Mouse (Mus musculus): ENCODE measurements at regions not wholly inside any gene's neighbourhood (a gene's known extent, or its start where the extent isn't known, plus 50 kb on each side); places are given as distances from the start of the nearest gene placed in this dataset.

DNA sequence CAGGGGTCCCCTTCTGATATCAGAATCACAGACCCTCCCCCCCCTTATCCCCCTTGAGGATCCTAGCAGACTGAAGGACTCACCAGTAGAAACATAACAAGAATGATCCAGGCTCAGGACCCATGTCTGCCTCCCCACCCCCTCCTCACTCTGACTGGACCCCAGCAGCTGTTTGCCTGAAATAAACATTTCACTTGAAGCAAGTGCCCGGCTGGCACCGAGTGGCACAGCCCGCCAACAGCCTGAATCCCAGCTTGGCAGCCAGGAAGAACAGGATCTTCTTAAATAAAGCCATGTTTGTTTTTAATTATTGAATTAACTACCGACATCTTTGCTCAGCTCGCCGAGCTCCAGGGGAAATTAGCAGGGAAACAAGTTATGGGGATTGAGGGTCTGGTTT is 120.5 kb upstream of the Ppp1r26 start:
- TF ChIP-seq CTCF (IDR thresholded peaks at IDR 0.05): no peak
- no peak for DNase-seq
- intact Hi-C loops (cut with DNase I): no loop called here

DNA sequence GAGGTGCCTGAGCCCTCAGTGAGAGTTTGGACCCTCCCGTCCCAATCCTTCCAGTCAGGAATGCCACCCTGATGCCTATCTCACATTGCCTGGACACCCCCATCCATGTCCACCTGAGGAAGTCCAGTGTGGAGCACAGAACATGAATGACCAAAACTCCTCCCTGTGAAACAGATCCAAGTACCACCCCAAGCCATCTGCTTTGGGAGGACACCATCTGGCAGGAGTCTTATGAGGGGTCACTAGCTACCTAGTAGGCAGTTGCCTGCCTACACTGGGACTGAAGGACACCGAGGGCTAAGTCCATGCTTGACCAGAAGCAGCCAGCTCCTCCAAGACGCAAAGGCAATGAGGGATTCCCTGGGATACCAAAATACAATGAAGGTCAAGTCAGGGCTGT is 119.9 kb upstream of the Ppp1r26 start:
- Histone ChIP-seq H3K27ac (no peak overlapping the region), H3K4me3 (no peak overlapping the region)
- no peak for DNase-seq
- intact Hi-C loops (cut with DNase I): no loop called here
- TF ChIP-seq CTCF (IDR thresholded peaks at IDR 0.05): no peak

More for the DNA sequence above, 120.5 kb upstream of the Ppp1r26 start:
- H3K27ac ChIP-seq: no peak overlapping the region
- no peak overlapping the region for H3K4me3 ChIP-seq

DNA sequence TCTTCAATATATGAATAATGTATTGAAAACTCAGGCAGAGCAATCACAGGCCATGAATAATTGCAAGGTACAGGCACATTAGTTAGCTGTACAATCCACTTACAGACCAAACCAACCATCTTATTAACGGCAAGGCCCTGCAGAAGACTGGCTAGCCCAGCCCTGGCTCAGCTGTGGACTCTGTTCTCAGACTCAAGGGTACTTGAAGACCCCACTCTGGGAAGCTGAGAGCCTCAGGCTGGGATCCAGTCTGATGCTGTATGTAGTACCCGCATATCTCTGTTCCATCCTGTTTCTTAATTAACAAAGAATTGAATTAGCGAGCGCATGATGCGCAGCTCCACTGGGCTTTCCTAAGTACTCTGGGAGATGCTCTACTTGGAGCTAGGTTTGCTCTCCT is 117.5 kb upstream of the Ppp1r26 start:
- DNase-seq: no peak
- intact Hi-C loops (cut with DNase I): no loop called here
- H3K4me3 ChIP-seq: no peak overlapping the region
- H3K27ac ChIP-seq: no peak overlapping the region
- no peak for TF ChIP-seq CTCF (IDR thresholded peaks at IDR 0.05)

- DNase-seq: no peak
- Histone ChIP-seq H3K27ac (no peak overlapping the region), H3K4me3 (no peak overlapping the region)
- intact Hi-C loops (cut with DNase I): no loop called here
- no peak for TF ChIP-seq CTCF (IDR thresholded peaks at IDR 0.05)
These were observed 111.3 kb upstream of the Ppp1r26 start for GRCm38 (mm10) chr2:28335141-28335789.

DNA sequence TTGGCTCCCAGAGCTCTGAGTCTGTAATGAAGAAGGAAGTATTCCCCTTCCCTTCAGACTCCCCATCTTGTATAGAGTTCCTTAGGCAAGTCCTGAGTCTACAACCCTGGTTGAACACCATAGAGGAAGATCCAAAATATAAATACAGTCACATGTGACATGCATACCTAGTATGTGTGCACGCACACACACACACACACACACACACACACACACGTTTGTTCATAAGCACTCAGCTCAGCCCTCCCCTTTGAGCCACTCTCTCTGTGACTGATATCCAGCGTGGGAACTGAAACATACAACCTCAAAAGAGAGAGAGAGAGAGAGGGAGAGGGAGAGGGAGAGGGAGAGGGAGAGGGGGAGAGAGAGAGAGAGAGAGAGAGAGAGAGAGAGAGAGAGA is 110.8 kb upstream of the Ppp1r26 start:
- no peak for TF ChIP-seq CTCF (IDR thresholded peaks at IDR 0.05)
- DNase-seq: no peak
- H3K4me3 ChIP-seq: no peak overlapping the region
- no peak overlapping the region for H3K27ac ChIP-seq
- intact Hi-C loops (cut with DNase I): no loop called here

GRCm38 (mm10) chr2:28336349-28337309 is 110.0 kb upstream of the Ppp1r26 start:
- TF ChIP-seq CTCF (IDR thresholded peaks at IDR 0.05): no peak
- no peak overlapping the region for H3K27ac ChIP-seq
- intact Hi-C loops (cut with DNase I): no loop called here
- no peak overlapping the region for H3K4me3 ChIP-seq
- no peak for DNase-seq

GRCm38 (mm10) chr2:28337561-28337960 is 109.0 kb upstream of the Ppp1r26 start:
- Histone ChIP-seq H3K27ac (no peak overlapping the region), H3K4me3 (no peak overlapping the region)
- intact Hi-C loops (cut with DNase I): no loop called here
- TF ChIP-seq CTCF (IDR thresholded peaks at IDR 0.05): no peak
- DNase-seq: no peak

- Histone ChIP-seq H3K27ac (no peak overlapping the region), H3K4me3 (no peak overlapping the region)
- no peak for TF ChIP-seq CTCF (IDR thresholded peaks at IDR 0.05)
- intact Hi-C loops (cut with DNase I): no loop called here
- DNase-seq: no peak
These were observed 105.3 kb upstream of the Ppp1r26 start for GRCm38 (mm10) chr2:28341304-28341703.

DNA sequence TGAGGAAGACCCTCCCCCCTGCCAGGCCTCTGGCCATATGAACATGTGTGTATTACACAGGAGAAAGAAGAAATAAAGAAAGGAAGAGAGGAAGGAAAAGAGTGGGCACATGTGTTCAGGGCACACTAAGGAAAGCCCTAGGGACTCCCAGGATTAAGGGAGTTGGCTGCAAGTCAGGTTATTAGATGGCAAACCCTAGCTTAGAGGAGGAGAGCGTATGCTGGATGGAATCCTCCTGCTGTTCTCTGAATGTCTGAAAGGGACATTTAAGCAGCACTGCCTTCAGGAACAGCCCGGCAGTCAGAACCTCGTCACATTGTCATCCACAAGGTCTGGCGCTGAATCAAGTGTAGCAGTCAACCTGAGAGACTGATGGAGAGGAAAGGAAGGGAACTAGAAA is 98.1 kb upstream of the Ppp1r26 start:
- Histone ChIP-seq H3K4me3 (no peak overlapping the region), H3K27ac (no peak overlapping the region)
- no peak for DNase-seq
- TF ChIP-seq CTCF (IDR thresholded peaks at IDR 0.05): no peak
- intact Hi-C loops (cut with DNase I): no loop called here

DNA sequence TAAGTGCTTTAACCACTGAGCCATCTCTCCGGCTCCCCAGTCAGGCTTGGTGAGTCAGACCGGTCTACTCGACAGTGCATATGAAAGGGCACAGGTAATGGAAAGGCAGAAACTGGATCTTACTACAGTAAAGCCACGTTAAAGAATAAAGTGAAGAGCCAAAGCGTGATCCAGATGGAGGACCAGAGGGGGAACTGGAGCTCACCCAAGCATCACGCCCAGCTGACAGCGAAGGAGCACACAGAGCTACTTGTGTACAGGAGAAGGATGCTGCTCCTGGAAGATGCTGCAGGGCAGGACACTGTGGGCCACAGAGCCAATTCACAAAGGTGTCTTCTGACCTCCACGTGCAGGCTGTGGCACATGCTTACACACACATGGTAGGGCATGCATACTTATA is 96.7 kb upstream of the Ppp1r26 start:
- Histone ChIP-seq H3K4me3 (no peak overlapping the region), H3K27ac (no peak overlapping the region)
- no peak for DNase-seq
- intact Hi-C loops (cut with DNase I): no loop called here
- no peak for TF ChIP-seq CTCF (IDR thresholded peaks at IDR 0.05)

GRCm38 (mm10) chr2:28351445-28351844 is 95.2 kb upstream of the Ppp1r26 start:
- H3K4me3 ChIP-seq: no peak overlapping the region
- no peak for DNase-seq
- TF ChIP-seq CTCF (IDR thresholded peaks at IDR 0.05): no peak
- intact Hi-C loops (cut with DNase I): no loop called here
- no peak overlapping the region for H3K27ac ChIP-seq

DNA sequence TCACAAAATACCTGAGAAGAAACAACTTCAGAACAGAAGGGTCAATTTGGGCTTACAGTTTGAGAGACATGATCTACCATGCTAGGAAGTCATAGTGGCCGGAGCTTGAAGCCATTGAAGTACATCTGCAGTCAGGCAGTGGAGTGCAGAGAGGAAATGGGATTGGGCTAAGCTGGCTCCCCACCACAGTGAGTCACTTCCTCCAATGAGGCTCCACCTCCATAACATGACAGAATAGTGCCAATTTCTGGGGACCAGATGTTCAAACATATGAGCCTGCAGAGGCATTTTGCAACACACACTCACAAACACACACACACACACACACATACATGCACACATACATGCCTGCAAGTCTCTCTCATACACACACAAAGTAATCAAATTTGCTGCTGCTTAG is 93.7 kb upstream of the Ppp1r26 start:
- intact Hi-C loops (cut with DNase I): no loop called here

GRCm38 (mm10) chr2:28362199-28362598 is 84.4 kb upstream of the Ppp1r26 start:
- DNase-seq: no peak
- Histone ChIP-seq H3K27ac (no peak overlapping the region), H3K4me3 (no peak overlapping the region)
- intact Hi-C loops (cut with DNase I): no loop called here
- TF ChIP-seq CTCF (IDR thresholded peaks at IDR 0.05): no peak

More for the DNA sequence above, 93.7 kb upstream of the Ppp1r26 start:
- TF ChIP-seq CTCF (IDR thresholded peaks at IDR 0.05): no peak
- DNase-seq: no peak
- H3K27ac ChIP-seq: no peak overlapping the region
- H3K4me3 ChIP-seq: no peak overlapping the region

Measured in gastrocnemius, adult 2 months (tissue).